Comparison of ENCODE assay signal across 8 mouse cellular contexts in genomic region chr4:32862011-32862750, GRCm38 (mm10).
A peak's percentile ranks its signal among the peaks of the same experiment; 100 is the strongest.
DNase-seq lines count a peak whose midpoint lies in the region; ATAC-seq and TF ChIP-seq lines count a peak whose summit lies in the region.

No protein-coding gene starts in this region.

- no peak for TF ChIP-seq CTCF in thymus, adult 2 months (IDR thresholded peaks at IDR 0.05; ENCODE audit: borderline replicate concordance, control insufficient read depth, extremely low read depth, insufficient read depth, low read length, poor library complexity)

- ATAC-seq in erythroblast, adult 5-6 weeks (replicated peaks; ENCODE audit: low FRiP score, poor library complexity, severe bottlenecking) = peak; percentile 80

- H3K4me1 ChIP-seq in thymus, adult 2 months (replicated peaks; ENCODE audit: control insufficient read depth, insufficient read depth, low read length) = peaks cover 46% of the 10 kb centered on the region

- no peaks in the 10 kb centered on the region for H3K36me3 ChIP-seq in thymus, adult 2 months (ENCODE audit: control insufficient read depth, insufficient read depth, low read length)

- intact Hi-C loops in left cerebral cortex, postnatal 4 days (cut with DNase I) = no loop called here
- intact Hi-C loops in gastrocnemius, postnatal 36 days (cut with DNase I) = no loop called here

- no peaks in the 10 kb centered on the region for H3K27me3 ChIP-seq in thymus, adult 2 months (ENCODE audit: control insufficient read depth, insufficient read depth, low read length)

- peak; percentile 47 for DNase-seq in left cerebral cortex, adult 11 months (ENCODE audit: low spot score)
- no peak for DNase-seq in left cerebral cortex, postnatal 4 days
- peak; percentile 41 for DNase-seq in layer of hippocampus, adult 11-12 months (ENCODE audit: low spot score)
- DNase-seq in mesoderm, embryonic 11.5 days (ENCODE audit: low read depth, low spot score) = peak; percentile 54
- peak; percentile 85 for DNase-seq in thymus, adult 2 months
- DNase-seq in gastrocnemius, postnatal 36 days = no peak
- DNase-seq in adrenal gland, adult 2 months = no peak

- WGBS in thymus, adult 2 months = 34% methylated on average over 15 of the region's 15 CpGs

- peak overlapping the region; percentile 86 for H3K27ac ChIP-seq in thymus, adult 2 months (ENCODE audit: control insufficient read depth, insufficient read depth, low read length)

- peak overlapping the region; percentile 26 for H3K4me3 ChIP-seq in thymus, adult 2 months (ENCODE audit: control insufficient read depth, insufficient read depth, low read length)

- TF ChIP-seq POLR2A in thymus, adult 2 months (IDR thresholded peaks at IDR 0.05; ENCODE audit: control insufficient read depth, extremely low read depth, insufficient read depth, low read length, poor library complexity) = no peak

Comparison
In these comparisons a context has a peak if more than half of its experiments do, and no peak if none do; other contexts are left out.
1. DNase-seq: peak in left cerebral cortex, adult 11 months (single experiment), layer of hippocampus, adult 11-12 months (single experiment), mesoderm, embryonic 11.5 days (single experiment) and thymus, adult 2 months (single experiment); none in left cerebral cortex, postnatal 4 days (single experiment), gastrocnemius, postnatal 36 days (0 of 2) and adrenal gland, adult 2 months (single experiment).